Mouse (Mus musculus) urinary bladder, postnatal 36 days (tissue): ENCODE data around the gene Bdh2.

Source experiments
- DNase-seq, 2 experiments: peaks; one replicate each; pipeline ENCODE4 v3.0.0; 2022; ENCODE audit warnings: low spot score in 2 of 2, mixed read lengths in 1 of 2

Bdh2 gene

GRCm38 (mm10) chr3:135280669-135281415 is at the start of gene Bdh2:
Gene Bdh2, plus strand, starts transcription at chr3:135281221.
- peak; percentile 75 to 80 for DNase-seq

- no peak for DNase-seq
These were observed 49.0 kb upstream of the Bdh2 start for GRCm38 (mm10) chr3:135232058-135232457.

GRCm38 (mm10) chr3:135232462-135232861 is 48.6 kb upstream of the Bdh2 start:
- DNase-seq: no peak

- no peak for DNase-seq
These were observed 35.3 kb upstream of the Bdh2 start for GRCm38 (mm10) chr3:135245733-135246132.

- DNase-seq: no peak
These were observed 34.2 kb upstream of the Bdh2 start for GRCm38 (mm10) chr3:135246828-135247227.

GRCm38 (mm10) chr3:135249104-135249503 is 31.9 kb upstream of the Bdh2 start:
- no peak for DNase-seq

GRCm38 (mm10) chr3:135251825-135252224 is 29.2 kb upstream of the Bdh2 start:
- DNase-seq: no peak

- DNase-seq: no peak
These were observed 26.2 kb upstream of the Bdh2 start for GRCm38 (mm10) chr3:135254784-135255183.

- no peak for DNase-seq
These were observed 22.1 kb upstream of the Bdh2 start for GRCm38 (mm10) chr3:135258919-135259318.

GRCm38 (mm10) chr3:135260233-135260632 is 20.8 kb upstream of the Bdh2 start:
- DNase-seq: no peak

- DNase-seq: no peak
These were observed 12.4 kb upstream of the Bdh2 start for GRCm38 (mm10) chr3:135268616-135269015.

- no peak for DNase-seq
These were observed 11.5 kb upstream of the Bdh2 start for GRCm38 (mm10) chr3:135269391-135269990.

- no peak for DNase-seq
These were observed 8.4 kb upstream of the Bdh2 start for GRCm38 (mm10) chr3:135272627-135273026.

GRCm38 (mm10) chr3:135273047-135273446 is 8.0 kb upstream of the Bdh2 start:
- DNase-seq: no peak

GRCm38 (mm10) chr3:135280160-135280559 is 861 bp upstream of the Bdh2 start:
- no peak for DNase-seq

GRCm38 (mm10) chr3:135281701-135282100 is 680 bp downstream of the Bdh2 start:
- DNase-seq: no peak

GRCm38 (mm10) chr3:135285256-135285655 is 4.2 kb downstream of the Bdh2 start:
- no peak for DNase-seq

GRCm38 (mm10) chr3:135285807-135286206 is 4.8 kb downstream of the Bdh2 start:
- no peak for DNase-seq

- no peak for DNase-seq
These were observed 7.2 kb downstream of the Bdh2 start for GRCm38 (mm10) chr3:135288138-135288750.

GRCm38 (mm10) chr3:135289148-135289547 is 8.1 kb downstream of the Bdh2 start:
- DNase-seq: no peak

GRCm38 (mm10) chr3:135290249-135290894 is 9.4 kb downstream of the Bdh2 start:
- peak; percentile 30 to 39 for DNase-seq

GRCm38 (mm10) chr3:135293703-135294102 is 12.7 kb downstream of the Bdh2 start:
- peak; percentile 14 to 28 for DNase-seq
